Mouse (Mus musculus) limb, embryonic 15.5 days (tissue): ENCODE measurements around the gene Micall2. TPM values are rescaled to one million over a fixed set of nuclear protein-coding genes. Genes with fewer than 3 reads are reported as not detected.
A peak's percentile ranks its signal among the peaks of the same experiment; 100 is the strongest.
"Not testable (repeated sequence)": the region's sequence is repeated elsewhere in the genome, so short reads cannot be mapped to it uniquely, and the experiment has no call there.

Experiments
- ATAC-seq: fragments of 200-750 bp; cut with Nextera tagmentation; 2 replicates; pipeline ENCODE4 v1.8.0; 2017; ENCODE audit warnings: low read depth, moderate TSS enrichment; ENCODE audit not compliant: insufficient number of reproducible peaks, low FRiP score, low TSS enrichment
- H3K27ac ChIP-seq: fragments of 300-500 bp; sonication (generic); 2 replicates; pipeline ENCODE4 v1.5.1; 2015; ENCODE audit warnings: moderate library complexity, mild to moderate bottlenecking, inconsistent platforms
- H3K27me3 ChIP-seq: fragments of 300-500 bp; sonication (generic); 2 replicates; pipeline ENCODE4 v1.6.1; 2015; ENCODE audit warnings: inconsistent platforms
- H3K36me3 ChIP-seq: fragments of 300-500 bp; sonication (generic); 2 replicates; pipeline ENCODE4 v1.6.1; 2015; ENCODE audit warnings: inconsistent platforms
- H3K4me1 ChIP-seq: fragments of 300-500 bp; sonication (generic); 2 replicates; pipeline ENCODE4 v1.6.1; 2015; ENCODE audit warnings: inconsistent platforms
- H3K4me2 ChIP-seq: fragments of 300-500 bp; sonication (generic); 2 replicates; pipeline ENCODE4 v1.6.1; 2015; ENCODE audit warnings: mild to moderate bottlenecking, inconsistent platforms
- H3K4me3 ChIP-seq: fragments of 300-500 bp; sonication (generic); 2 replicates; pipeline ENCODE4 v1.5.1; 2015; ENCODE audit warnings: mild to moderate bottlenecking, inconsistent platforms
- H3K9ac ChIP-seq: fragments of 300-500 bp; sonication (generic); 2 replicates; pipeline ENCODE4 v1.6.1; 2015; ENCODE audit warnings: inconsistent platforms
- H3K9me3 ChIP-seq: fragments of 300-500 bp; sonication (generic); 2 replicates; pipeline ENCODE4 v1.6.1; 2016; ENCODE audit warnings: inconsistent platforms
- WGBS: fragments of 180-500 bp; shearing (Covaris S2); methylation state at CpG from one replicate; pipeline ENCODE4 v1.1.7; 2015; 5-methylcytosine and 5-hydroxymethylcytosine counted together
- polyA plus RNA-seq: library from polyadenylated mRNA; unstranded; fragments of >200 nt; fragmentation: Nextera tagmentation; extraction: Ambion mirVana; gene quantifications from 2 replicates; pipeline ENCODE4 v1.2.1, GENCODE M21; 2015

Gene Micall2
- polyA plus RNA-seq, 1 experiment from 2014 or later: 4.9 TPM

GRCm38 (mm10) chr5:139749413-139750125 is 13.4 kb upstream of the Micall2 start:
- no peaks in the 10 kb centered on the region for H3K9me3 ChIP-seq
- H3K4me1 ChIP-seq: 0 out of 2 replicates have a peak, but pooled peaks cover 2% of the 10 kb centered on the region
- peaks cover 49% of the 10 kb centered on the region for H3K36me3 ChIP-seq
- WGBS: 86% methylated on average over 16 of the region's 16 CpGs
- H3K9ac ChIP-seq: no peak overlapping the region
- no peak for ATAC-seq
- no peak overlapping the region for H3K4me2 ChIP-seq
- no peak overlapping the region for H3K27ac ChIP-seq
- no peak overlapping the region for H3K4me3 ChIP-seq
- H3K27me3 ChIP-seq: no peaks in the 10 kb centered on the region

- Histone ChIP-seq H3K9ac (no peak overlapping the region), H3K4me2 (no peak overlapping the region), H3K36me3 (peaks cover 13% of the 10 kb centered on the region; the same call in 1 of the 2 replicates), H3K27ac (no peak overlapping the region), H3K4me1 (0 out of 2 replicates have a peak, but pooled peaks cover 8% of the 10 kb centered on the region), H3K27me3 (no peaks in the 10 kb centered on the region), H3K4me3 (no peak overlapping the region), H3K9me3 (no peaks in the 10 kb centered on the region)
- ATAC-seq: no peak
- WGBS: 4% methylated on average over 3 of the region's 3 CpGs
These were observed 9.6 kb upstream of the Micall2 start for GRCm38 (mm10) chr5:139745771-139746170.

GRCm38 (mm10) chr5:139742640-139743039 is 6.5 kb upstream of the Micall2 start:
- WGBS: 43% methylated on average over 3 of the region's 3 CpGs
- not testable (repeated sequence) for H3K4me2 ChIP-seq, H3K9me3 ChIP-seq, H3K36me3 ChIP-seq, ATAC-seq, H3K4me3 ChIP-seq, H3K9ac ChIP-seq, H3K27ac ChIP-seq, H3K27me3 ChIP-seq, H3K4me1 ChIP-seq

- Histone ChIP-seq H3K27ac (no peak overlapping the region), H3K36me3 (no peaks in the 10 kb centered on the region), H3K9me3 (no peaks in the 10 kb centered on the region), H3K4me2 (no peak overlapping the region), H3K27me3 (no peaks in the 10 kb centered on the region), H3K9ac (no peak overlapping the region), H3K4me1 (peaks cover 36% of the 10 kb centered on the region), H3K4me3 (no peak overlapping the region)
- WGBS: 72% methylated on average over 7 of the region's 7 CpGs
- ATAC-seq: no peak
These were observed 2.6 kb upstream of the Micall2 start for GRCm38 (mm10) chr5:139738592-139739315.

- no peaks in the 10 kb centered on the region for H3K27me3 ChIP-seq
- no peaks in the 10 kb centered on the region for H3K9me3 ChIP-seq
- H3K4me1 ChIP-seq: peaks cover 38% of the 10 kb centered on the region
- no peak for ATAC-seq
- no peak overlapping the region for H3K4me2 ChIP-seq
- H3K27ac ChIP-seq: peak overlapping the region; percentile 27; the same call in 1 of the 2 replicates
- WGBS: 65% methylated on average over 14 of the region's 14 CpGs
- H3K9ac ChIP-seq: no peak overlapping the region
- H3K36me3 ChIP-seq: no peaks in the 10 kb centered on the region
- H3K4me3 ChIP-seq: no peak overlapping the region
These were observed 1.9 kb upstream of the Micall2 start for GRCm38 (mm10) chr5:139737841-139738591.

GRCm38 (mm10) chr5:139736504-139736940 is 386 bp upstream of the Micall2 start:
- H3K36me3 ChIP-seq: no peaks in the 10 kb centered on the region

GRCm38 (mm10) chr5:139734746-139735145 is 1.4 kb downstream of the Micall2 start:
- no peak for ATAC-seq
- Histone ChIP-seq H3K4me1 (peaks cover 61% of the 10 kb centered on the region), H3K9ac (no peak overlapping the region), H3K4me2 (peak overlapping the region; percentile 98; the same call in 1 of the 2 replicates), H3K4me3 (no peak overlapping the region), H3K27ac (no peak overlapping the region), H3K36me3 (no peaks in the 10 kb centered on the region), H3K9me3 (no peaks in the 10 kb centered on the region), H3K27me3 (no peaks in the 10 kb centered on the region)
- 74% methylated on average over 7 of the region's 7 CpGs for WGBS

More at GRCm38 (mm10) chr5:139736504-139736940, 386 bp upstream of the Micall2 start:
- H3K4me2 ChIP-seq: peak overlapping the region; percentile 98
- H3K4me3 ChIP-seq: peak overlapping the region; percentile 58
- H3K9me3 ChIP-seq: no peaks in the 10 kb centered on the region
- H3K9ac ChIP-seq: no peak overlapping the region
- peak overlapping the region; percentile 65; the same call in 1 of the 2 replicates for H3K27ac ChIP-seq
- H3K27me3 ChIP-seq: no peaks in the 10 kb centered on the region
- H3K4me1 ChIP-seq: peaks cover 45% of the 10 kb centered on the region
- ATAC-seq: peak; percentile 30; the same call in 1 of the 2 replicates
- WGBS: 9% methylated on average over 10 of the region's 10 CpGs

GRCm38 (mm10) chr5:139734016-139734415 is 2.1 kb downstream of the Micall2 start:
- 71% methylated on average over 3 of the region's 3 CpGs for WGBS

GRCm38 (mm10) chr5:139732634-139733107 is 3.5 kb downstream of the Micall2 start:
- Histone ChIP-seq H3K4me2 (0 out of 2 replicates have a peak overlapping the region, but pooled peaks have one; percentile 19), H3K36me3 (no peaks in the 10 kb centered on the region), H3K4me1 (peaks cover 59% of the 10 kb centered on the region), H3K4me3 (no peak overlapping the region), H3K9ac (no peak overlapping the region), H3K27me3 (no peaks in the 10 kb centered on the region), H3K9me3 (no peaks in the 10 kb centered on the region), H3K27ac (0 out of 2 replicates have a peak overlapping the region, but pooled peaks have one; percentile 17)
- 29% methylated on average over 11 of the region's 11 CpGs for WGBS
- no peak for ATAC-seq

More at GRCm38 (mm10) chr5:139734016-139734415, 2.1 kb downstream of the Micall2 start:
- Histone ChIP-seq H3K9me3 (no peaks in the 10 kb centered on the region), H3K27ac (no peak overlapping the region), H3K27me3 (no peaks in the 10 kb centered on the region), H3K4me2 (no peak overlapping the region), H3K4me1 (peaks cover 61% of the 10 kb centered on the region), H3K9ac (no peak overlapping the region), H3K36me3 (no peaks in the 10 kb centered on the region), H3K4me3 (no peak overlapping the region)
- ATAC-seq: no peak

GRCm38 (mm10) chr5:139730712-139731486 is 5.2 kb downstream of the Micall2 start:
- no peak overlapping the region for H3K9ac ChIP-seq
- peaks cover 45% of the 10 kb centered on the region for H3K4me1 ChIP-seq
- H3K4me3 ChIP-seq: no peak overlapping the region
- WGBS: 23% methylated on average over 8 of the region's 8 CpGs
- ATAC-seq: no peak
- H3K4me2 ChIP-seq: peak overlapping the region; percentile 22
- H3K36me3 ChIP-seq: no peaks in the 10 kb centered on the region
- H3K27ac ChIP-seq: peak overlapping the region; percentile 74
- no peaks in the 10 kb centered on the region for H3K9me3 ChIP-seq
- no peaks in the 10 kb centered on the region for H3K27me3 ChIP-seq

GRCm38 (mm10) chr5:139727261-139727660 is 8.9 kb downstream of the Micall2 start:
- 84% methylated on average over 11 of the region's 11 CpGs for WGBS
- no peaks in the 10 kb centered on the region for H3K27me3 ChIP-seq
- H3K9me3 ChIP-seq: no peaks in the 10 kb centered on the region
- H3K27ac ChIP-seq: no peak overlapping the region
- H3K4me3 ChIP-seq: no peak overlapping the region
- no peak for ATAC-seq
- H3K4me2 ChIP-seq: no peak overlapping the region
- no peaks in the 10 kb centered on the region for H3K36me3 ChIP-seq
- H3K4me1 ChIP-seq: peaks cover 35% of the 10 kb centered on the region
- no peak overlapping the region for H3K9ac ChIP-seq
